Mouse (Mus musculus): ENCODE measurements around the gene Olfr551. TPM values are rescaled to one million over a fixed set of nuclear protein-coding genes. Genes with fewer than 3 reads are reported as not detected.

Olfr551 gene
- not detected in 2 replicates for polyA plus RNA-seq (2012; rRNA removed)

DNA sequence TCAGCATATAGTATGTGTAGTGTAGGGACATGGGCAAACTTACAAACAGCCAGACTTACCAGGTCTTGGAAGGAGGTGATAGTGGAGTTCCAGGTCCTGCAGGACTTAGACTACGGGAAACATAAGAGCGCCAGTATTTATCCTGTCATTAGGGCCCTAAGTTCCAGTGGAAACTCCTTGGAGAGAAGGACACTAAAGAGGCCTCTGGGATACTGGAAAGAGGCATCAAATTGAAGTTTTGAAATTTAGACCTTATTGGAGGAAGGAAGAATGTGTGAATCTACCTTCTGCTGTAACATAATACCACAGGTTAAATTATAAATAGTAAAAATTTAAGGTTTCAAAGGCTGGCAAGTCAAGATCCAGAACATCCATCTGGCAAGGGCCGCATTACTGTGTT lies at the start of gene Olfr551:
TSS of gene Olfr551 (minus strand) at position 101 of the 400 bp plus-strand sequence.

DNA sequence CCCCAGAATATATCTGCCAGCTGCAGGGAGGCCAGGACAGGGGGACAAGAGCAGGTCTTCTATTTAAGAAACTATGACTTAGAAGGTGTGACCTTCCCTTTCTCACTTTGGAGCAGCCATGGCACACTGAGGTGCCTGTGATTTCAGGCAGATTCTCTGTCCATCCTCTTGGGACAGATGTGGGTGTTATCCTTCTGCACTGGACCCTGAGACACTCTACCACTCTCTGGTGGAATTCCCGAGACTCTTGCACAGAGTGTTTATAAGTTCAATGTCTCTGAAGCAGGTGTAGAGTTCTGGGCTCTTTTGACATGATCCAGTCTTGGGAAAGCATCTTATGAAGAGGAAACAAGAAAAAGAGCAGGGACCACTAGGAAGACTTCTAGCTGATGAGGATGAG lies 46.4 kb upstream of the Olfr551 start, which contains the start of gene Olfr554:
TSS of gene Olfr554 (plus strand) at position 301 of the 400 bp plus-strand sequence.

DNA sequence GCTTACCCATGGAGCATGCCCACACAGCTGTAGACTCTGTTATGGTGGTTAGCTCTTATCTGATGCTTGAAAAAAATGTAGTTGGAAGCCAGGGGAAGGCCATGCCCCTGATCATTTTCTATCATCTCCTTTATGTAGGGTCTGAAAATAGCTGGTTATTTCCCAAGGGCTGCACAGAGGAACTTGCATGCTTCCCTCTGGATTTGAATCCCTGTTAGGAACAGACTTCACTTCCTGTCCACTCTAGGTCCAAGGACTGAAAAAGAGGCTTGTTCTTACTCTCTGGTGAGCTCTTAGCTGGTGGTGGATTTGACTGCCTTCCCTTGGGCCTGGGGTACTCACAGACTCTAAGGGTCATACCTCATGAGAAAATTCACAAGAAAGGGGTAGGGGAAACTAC lies 26.4 kb upstream of the Olfr551 start, which contains the start of gene Olfr553:
TSS of gene Olfr553 (minus strand) at position 101 of the 400 bp plus-strand sequence.

DNA sequence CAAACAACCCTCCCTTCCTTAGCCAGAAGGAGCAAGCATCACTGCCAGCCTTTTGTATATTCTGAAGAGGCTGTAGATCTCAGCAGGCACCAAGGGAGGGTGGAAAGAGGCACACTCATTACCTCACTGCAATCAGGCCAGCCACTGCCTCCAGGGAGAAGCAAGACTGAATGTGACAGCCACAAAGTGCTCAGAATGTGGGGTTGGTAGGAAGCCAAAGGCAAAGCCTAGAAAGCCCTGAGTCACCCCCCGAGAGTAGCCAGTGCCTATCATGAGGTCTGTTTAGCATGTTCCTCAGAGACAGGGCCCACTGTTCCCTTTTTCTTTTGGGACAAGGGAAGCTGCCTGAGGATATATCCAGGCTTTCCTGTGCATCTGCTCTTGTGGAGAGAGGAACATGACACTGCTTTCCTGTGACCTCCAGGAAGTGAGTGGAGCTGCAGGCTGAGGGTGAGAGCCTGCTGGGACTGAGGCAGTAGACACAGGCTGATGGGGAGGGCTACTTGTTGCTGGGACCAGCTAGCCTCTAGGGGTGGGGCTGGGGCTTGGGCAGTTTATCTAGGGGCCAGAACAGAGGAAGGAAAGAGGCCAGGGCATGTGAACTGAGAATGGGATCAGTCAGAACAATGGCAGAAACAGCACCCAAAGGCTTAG lies 5.8 kb upstream of the Olfr551 start, which contains the start of gene Olfr552:
TSS of gene Olfr552 (plus strand) at position 393 of the 654 bp plus-strand sequence.

GRCm38 (mm10) chr7:102571142-102571541 lies 20.5 kb downstream of the Olfr551 start, which contains the start of gene Olfr550:
Gene Olfr550 (plus strand): TSS chr7:102571442.

DNA sequence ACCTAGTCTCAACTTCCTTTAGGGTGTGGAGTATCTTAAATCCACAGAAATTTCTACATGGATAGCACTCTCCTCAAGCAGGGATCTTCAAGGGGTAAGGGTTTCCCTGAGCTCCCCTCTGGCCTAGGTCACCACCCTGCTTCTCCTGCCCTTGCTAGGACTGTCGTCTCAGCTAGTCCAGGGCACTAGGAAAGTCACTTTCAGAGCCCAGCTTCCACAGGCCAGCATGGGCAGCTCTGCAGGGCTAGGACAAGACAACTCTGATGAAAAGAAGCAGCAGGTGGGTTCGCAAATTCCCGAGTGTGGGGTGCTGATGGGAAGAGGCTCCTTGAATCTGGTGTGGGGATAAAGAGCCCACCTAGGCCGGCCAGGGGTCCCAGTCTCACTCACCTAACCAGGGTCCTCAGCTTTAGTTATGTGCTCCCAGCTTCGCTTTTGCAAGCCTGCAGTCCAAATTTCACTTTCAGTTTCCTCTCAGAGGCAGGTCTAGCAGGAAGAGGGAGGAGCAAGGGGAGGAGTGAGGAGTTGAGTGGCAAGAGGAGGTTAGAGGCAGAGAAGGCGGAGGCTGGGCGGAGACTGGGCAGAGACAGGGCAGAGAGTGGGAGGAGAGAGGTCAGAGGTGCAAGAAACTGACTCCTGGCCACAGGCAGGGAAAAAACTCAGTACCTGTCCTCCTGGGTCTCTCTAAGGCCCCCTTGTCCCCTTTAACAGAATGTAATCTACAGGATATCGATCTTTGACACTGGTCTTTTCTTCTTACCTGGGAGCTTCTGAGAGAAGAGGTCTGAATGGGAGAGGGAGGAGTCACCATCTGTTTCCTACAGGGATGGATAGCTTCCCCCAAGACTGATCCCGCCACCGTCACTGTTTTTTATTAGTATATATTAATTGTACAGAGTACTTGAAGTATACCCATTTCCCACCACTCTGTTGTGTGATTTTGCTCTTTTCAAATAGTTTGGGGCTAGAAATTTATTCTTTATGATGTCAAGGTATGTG lies 26.4 kb downstream of the Olfr551 start, which contains the start of gene Trim21:
TSS of gene Trim21 (minus strand) at position 488 of the 999 bp plus-strand sequence.

GRCm38 (mm10) chr7:102549570-102549969 lies 42.1 kb downstream of the Olfr551 start, which contains the start of gene Olfr549:
Gene Olfr549 (plus strand): TSS chr7:102549870.

DNA sequence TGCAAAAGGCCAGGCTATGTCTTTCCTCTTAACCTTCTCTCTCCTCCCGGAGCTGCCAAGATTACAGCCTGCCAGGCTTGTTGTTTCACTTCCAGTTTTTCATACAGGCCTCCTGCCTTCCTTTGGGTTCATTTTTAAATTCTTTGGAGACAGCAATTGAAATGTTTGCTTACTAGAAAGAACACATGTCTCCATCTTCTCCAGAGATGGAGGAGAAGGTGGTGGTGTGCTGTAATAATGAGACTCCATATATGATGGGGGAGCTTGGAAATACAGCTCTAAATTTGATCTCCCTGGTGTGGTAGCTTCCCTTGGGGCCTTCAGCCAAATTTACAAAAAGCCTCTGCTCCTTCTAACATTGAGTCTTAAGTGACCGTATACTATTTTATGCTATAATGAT lies 51.1 kb downstream of the Olfr551 start, which contains the start of gene Olfr548-ps1:
TSS of gene Olfr548-ps1 (plus strand) at position 301 of the 400 bp plus-strand sequence.

GRCm38 (mm10) chr7:102534449-102534848 lies 57.2 kb downstream of the Olfr551 start, which contains the start of gene Olfr547:
Gene Olfr547 (plus strand): TSS chr7:102534749.

Other genes starting within 250 kb of the Olfr551 start
- gene Rrm1, start 150.2 kb downstream of the Olfr551 start, polyA plus RNA-seq (2012; rRNA removed) = 26.3 and 30.2 TPM in 2 replicates
- gene Olfr543, start 110.2 kb downstream of the Olfr551 start, polyA plus RNA-seq (2012; rRNA removed) = not detected in 2 replicates
- not detected in 2 replicates for gene Olfr544, start 103.6 kb downstream of the Olfr551 start, polyA plus RNA-seq (2012; rRNA removed)
- gene Olfr545, start 92.3 kb downstream of the Olfr551 start, polyA plus RNA-seq (2012; rRNA removed) = 0.05 TPM in 1 of 2 replicates, not detected in the other
- not detected in 2 replicates for gene Olfr547, start 57.1 kb downstream of the Olfr551 start, polyA plus RNA-seq (2012; rRNA removed)
- not detected in 2 replicates for gene Olfr548-ps1, start 51.0 kb downstream of the Olfr551 start, polyA plus RNA-seq (2012; rRNA removed)
- not detected in 2 replicates for gene Olfr549, start 42.0 kb downstream of the Olfr551 start, polyA plus RNA-seq (2012; rRNA removed)
- gene Trim21, start 26.4 kb downstream of the Olfr551 start, polyA plus RNA-seq (2012; rRNA removed) = 1.8 and 2.0 TPM in 2 replicates
- gene Olfr550, start 20.4 kb downstream of the Olfr551 start, polyA plus RNA-seq (2012; rRNA removed) = not detected in 2 replicates
- gene Olfr552, start 5.9 kb upstream of the Olfr551 start, polyA plus RNA-seq (2012; rRNA removed) = not detected in 2 replicates
- gene Olfr553, start 26.3 kb upstream of the Olfr551 start, polyA plus RNA-seq (2012; rRNA removed) = not detected in 2 replicates
- gene Olfr554, start 46.5 kb upstream of the Olfr551 start, polyA plus RNA-seq (2012; rRNA removed) = not detected in 2 replicates
- not detected in 2 replicates for gene Olfr555, start 66.9 kb upstream of the Olfr551 start, polyA plus RNA-seq (2012; rRNA removed)
- gene Olfr556, start 73.0 kb upstream of the Olfr551 start, polyA plus RNA-seq (2012; rRNA removed) = not detected in 2 replicates
- 13.5 and 14.2 TPM in 2 replicates for gene Trim68, start 95.4 kb upstream of the Olfr551 start, polyA plus RNA-seq (2012; rRNA removed)
- not detected in 2 replicates for gene Olfr557, start 104.0 kb upstream of the Olfr551 start, polyA plus RNA-seq (2012; rRNA removed)
- 0.05 and 0.15 TPM in 2 replicates for gene Olfr558, start 110.3 kb upstream of the Olfr551 start, polyA plus RNA-seq (2012; rRNA removed)
- not detected in 2 replicates for gene Olfr33, start 127.2 kb upstream of the Olfr551 start, polyA plus RNA-seq (2012; rRNA removed)
- gene Olfr559, start 135.6 kb upstream of the Olfr551 start, polyA plus RNA-seq (2012; rRNA removed) = not detected in 2 replicates
- gene Olfr560, start 167.5 kb upstream of the Olfr551 start, polyA plus RNA-seq (2012; rRNA removed) = not detected in 2 replicates
- 0.13 and 0.17 TPM in 2 replicates for gene Olfr78, start 167.6 kb upstream of the Olfr551 start, polyA plus RNA-seq (2012; rRNA removed)
- gene Olfr561, start 179.3 kb upstream of the Olfr551 start, polyA plus RNA-seq (2012; rRNA removed) = not detected in 2 replicates
- not detected in 2 replicates for gene Olfr564, start 211.6 kb upstream of the Olfr551 start, polyA plus RNA-seq (2012; rRNA removed)